Mouse (Mus musculus) megakaryocyte progenitor cell, adult 5-6 weeks (primary cell): ENCODE data around the gene Nlrp9c. TPM values are rescaled to one million over a fixed set of nuclear protein-coding genes. Genes with fewer than 3 reads are reported as not detected.
"Not testable (repeated sequence)": the region's sequence is repeated elsewhere in the genome, so short reads cannot be mapped to it uniquely, and the experiment has no call there.

ENCODE experiments used
- ATAC-seq: replicated peaks from 2 replicates; pipeline ENCODE4 v1.8.0; 2016; ENCODE audit warnings: mild to moderate bottlenecking, moderate TSS enrichment, inconsistent platforms; ENCODE audit not compliant: poor library complexity
- total RNA-seq, 2 experiments: library from RNA; stranded (forward) in 1 of 2; stranded (reverse) in 1 of 2; fragments of 157-497, 149-512 nt in 1 of 2; fragments of 200-1000 nt in 1 of 2; gene quantifications; 2 replicates each; pipeline versions ENCODE4 v1.2.3 to v1.2.4; 2015 to 2017

Gene Nlrp9c
- total RNA-seq (2015) (not detected in 2 replicates), total RNA-seq (2017) (not detected in 2 replicates)

DNA sequence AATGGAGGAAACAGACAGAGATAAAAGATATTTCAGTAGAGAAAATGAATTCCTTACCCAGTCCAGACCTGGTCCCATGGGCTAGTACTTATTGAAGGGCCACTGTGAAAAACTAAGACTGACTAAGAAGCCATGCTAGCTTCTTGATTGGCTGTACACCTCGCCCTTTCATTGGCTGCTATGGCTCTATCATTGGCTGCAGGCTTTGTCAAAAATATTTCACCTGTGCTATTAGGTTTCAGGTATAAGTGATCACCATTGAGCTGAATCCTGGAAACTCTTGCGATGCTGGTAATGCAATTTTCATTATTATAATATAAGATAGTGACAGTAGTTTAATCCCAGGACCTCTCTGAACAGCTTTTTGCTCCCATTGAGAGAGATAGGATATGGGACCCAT is at the start of gene Nlrp9c:
Gene Nlrp9c, minus strand, starts transcription at position 101 of the 400 bp plus-strand sequence.
- ATAC-seq, result not testable (repeated sequence)

DNA sequence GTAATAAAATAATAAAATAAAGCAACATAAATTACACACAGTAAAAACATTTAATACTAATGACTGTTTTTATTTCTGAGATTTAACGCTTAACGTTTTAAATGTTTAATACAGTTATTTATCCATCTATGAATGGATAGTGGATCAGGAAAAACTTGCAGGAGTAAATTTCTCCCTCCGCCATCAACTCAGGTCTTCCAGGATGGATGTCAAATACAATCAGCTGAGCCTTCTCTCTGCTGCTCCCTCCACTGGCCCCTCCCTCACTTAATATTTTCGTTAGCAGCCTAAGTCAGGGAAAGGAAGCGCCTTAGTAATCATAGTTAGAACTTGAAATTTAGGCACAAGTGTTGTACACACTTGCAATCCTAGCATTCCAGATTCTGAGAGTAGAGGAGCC is 31.3 kb upstream of the Nlrp9c start, which contains the start of gene Nlrp4a:
Gene Nlrp4a, plus strand, starts transcription at position 301 of the 400 bp plus-strand sequence.
- no peak for ATAC-seq

DNA sequence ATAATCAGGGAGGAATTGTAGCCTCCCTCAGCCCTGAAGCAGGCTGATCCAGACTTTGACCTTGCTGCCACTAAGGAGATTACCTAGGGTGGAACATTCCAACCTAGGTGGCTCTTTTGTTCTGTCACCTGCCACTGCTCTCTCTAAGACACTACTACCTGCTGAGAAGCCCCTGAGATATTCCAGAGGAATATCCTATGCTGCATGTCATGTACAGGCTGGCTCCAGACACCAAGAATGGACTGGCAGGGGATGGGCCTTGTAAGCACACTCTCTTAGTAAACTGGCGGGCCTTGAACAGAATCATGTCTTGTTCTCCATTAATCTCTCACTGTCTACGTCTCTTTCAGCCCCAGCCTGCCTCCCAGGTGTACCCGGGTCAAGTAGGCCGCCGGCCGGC is 11.7 kb downstream of the Nlrp9c start:
- not testable (repeated sequence) for ATAC-seq

- not testable (repeated sequence) for ATAC-seq
These were observed 12.4 kb downstream of the Nlrp9c start for GRCm38 (mm10) chr7:26391137-26391536.

- ATAC-seq, result not testable (repeated sequence)
These were observed 16.8 kb downstream of the Nlrp9c start for GRCm38 (mm10) chr7:26386691-26387090.

GRCm38 (mm10) chr7:26380807-26381206 is 22.7 kb downstream of the Nlrp9c start:
- ATAC-seq, result no peak

DNA sequence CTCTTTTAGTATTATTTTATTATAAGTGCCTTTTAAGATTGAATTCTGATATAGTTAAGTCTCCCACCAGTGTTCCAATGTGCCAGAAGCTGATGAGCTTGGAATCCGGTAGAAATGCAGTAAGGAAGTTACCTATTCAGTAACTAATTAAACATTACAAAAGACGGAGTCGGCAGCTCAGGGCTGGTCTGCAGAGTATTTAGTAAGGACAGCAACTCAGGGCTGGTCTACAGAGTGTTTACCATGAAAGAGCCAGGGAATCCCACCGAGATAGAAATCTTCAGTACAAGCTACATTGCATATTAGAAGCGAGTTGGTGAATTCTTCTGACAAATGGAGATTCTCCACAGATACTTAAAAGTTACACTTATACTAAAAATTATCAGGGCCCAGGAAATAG is 30.3 kb downstream of the Nlrp9c start:
- ATAC-seq, result not testable (repeated sequence)

DNA sequence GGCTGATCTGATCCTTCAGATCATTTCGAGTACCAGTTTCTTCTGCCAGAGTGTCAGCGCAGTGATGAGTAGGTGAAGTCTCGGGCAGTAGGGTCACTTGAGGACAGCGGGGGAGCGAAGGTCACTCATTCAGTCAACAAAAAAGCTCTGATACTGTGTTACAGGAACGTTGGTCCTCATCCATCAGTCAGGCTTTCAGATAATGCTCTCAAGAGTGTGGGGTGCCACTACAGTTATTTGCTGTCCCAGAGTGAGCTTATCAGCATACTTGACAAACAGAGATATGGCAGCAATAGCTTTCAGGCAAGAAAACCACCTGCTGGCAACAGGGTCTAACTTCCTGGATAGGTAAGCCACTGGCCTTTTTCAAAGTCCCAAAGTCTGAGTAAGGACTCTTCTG is 46.8 kb downstream of the Nlrp9c start:
- ATAC-seq, result not testable (repeated sequence)

- ATAC-seq, result not testable (repeated sequence)
These were observed 51.2 kb downstream of the Nlrp9c start for GRCm38 (mm10) chr7:26352258-26352657.

DNA sequence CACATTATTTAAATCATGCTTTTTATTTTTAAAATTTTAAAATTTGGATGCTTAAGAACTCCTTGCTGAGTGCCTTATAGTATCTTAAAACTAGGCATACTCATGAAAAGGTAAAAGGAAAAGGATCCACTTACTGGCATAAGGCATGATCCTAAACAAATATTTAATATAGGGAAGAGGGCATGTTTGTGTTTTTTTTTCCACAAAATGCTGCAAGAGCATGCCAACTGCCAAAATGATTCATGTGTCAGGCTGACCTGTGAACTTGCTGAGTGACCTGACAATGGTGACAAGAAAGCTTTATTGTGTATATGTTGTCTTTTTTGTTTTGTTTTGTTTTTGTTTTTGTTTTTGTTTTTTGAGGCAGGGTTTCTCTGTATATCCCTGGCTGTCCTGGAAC is 53.3 kb downstream of the Nlrp9c start:
- ATAC-seq, result not testable (repeated sequence)

GRCm38 (mm10) chr7:26320361-26320760 is 83.1 kb downstream of the Nlrp9c start:
- ATAC-seq, result not testable (repeated sequence)

DNA sequence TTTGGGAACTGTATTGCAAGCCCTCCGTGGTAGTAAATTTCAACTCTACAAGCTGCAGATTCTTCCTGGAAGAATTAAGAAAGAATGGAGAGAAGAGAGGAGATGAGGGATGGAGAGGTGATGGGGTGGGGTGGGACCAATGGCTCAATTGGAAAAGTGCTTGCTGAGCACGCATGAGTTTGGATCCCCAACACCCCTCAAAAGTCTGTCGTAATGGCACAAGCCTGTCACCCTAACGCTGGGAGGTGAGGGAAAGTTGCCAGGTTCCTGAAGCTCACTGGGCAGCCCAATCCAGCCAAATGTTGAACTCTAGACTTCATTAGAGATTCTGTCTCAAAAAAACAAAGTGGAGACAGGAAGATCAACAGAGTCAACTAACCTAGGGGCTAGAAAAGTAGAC is 87.7 kb downstream of the Nlrp9c start:
- ATAC-seq, result not testable (repeated sequence)

DNA sequence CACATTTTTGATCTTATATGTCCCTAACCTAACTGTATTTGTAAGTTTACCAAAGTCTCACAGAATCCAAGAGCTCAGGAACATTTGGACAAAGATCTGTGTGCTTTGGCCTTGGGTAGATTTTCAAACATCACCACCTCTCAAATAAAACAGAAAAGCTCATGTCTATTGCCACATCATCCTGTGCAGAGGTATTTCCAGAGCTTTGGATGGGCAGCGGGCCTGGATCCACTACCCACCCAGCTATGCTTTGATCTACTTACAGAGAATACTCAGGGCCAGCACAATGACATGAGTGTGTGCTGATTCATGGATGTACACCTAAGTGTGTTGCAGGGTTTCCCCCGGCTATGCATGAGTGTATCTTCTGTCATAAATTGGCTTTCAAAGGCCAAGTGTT is 88.3 kb downstream of the Nlrp9c start:
- not testable (repeated sequence) for ATAC-seq

DNA sequence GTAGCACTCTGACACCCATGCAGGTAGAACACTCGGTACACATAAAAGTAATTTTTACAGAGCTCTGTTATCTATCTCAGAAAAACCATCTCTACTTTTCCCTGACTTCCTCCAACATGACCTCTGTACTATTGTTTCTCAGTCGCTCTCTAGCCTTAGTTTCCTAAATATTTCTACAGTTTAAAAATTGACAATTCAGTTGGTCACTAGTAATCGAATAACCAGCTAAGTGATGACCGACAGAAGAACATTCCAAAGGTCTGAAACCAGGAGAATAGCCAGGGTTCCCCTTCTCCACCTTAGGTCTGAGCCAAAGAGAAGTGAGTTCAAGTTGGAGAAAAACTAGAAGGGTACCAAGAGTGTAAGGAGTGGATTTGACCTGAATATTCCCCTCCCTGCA is 91.7 kb downstream of the Nlrp9c start:
- ATAC-seq, result not testable (repeated sequence)

- ATAC-seq, result not testable (repeated sequence)
These were observed 96.6 kb downstream of the Nlrp9c start, which contains the start of gene Cyp2a4 for GRCm38 (mm10) chr7:26306926-26307325. Cyp2a4 (plus strand) TSS chr7:26307169.

DNA sequence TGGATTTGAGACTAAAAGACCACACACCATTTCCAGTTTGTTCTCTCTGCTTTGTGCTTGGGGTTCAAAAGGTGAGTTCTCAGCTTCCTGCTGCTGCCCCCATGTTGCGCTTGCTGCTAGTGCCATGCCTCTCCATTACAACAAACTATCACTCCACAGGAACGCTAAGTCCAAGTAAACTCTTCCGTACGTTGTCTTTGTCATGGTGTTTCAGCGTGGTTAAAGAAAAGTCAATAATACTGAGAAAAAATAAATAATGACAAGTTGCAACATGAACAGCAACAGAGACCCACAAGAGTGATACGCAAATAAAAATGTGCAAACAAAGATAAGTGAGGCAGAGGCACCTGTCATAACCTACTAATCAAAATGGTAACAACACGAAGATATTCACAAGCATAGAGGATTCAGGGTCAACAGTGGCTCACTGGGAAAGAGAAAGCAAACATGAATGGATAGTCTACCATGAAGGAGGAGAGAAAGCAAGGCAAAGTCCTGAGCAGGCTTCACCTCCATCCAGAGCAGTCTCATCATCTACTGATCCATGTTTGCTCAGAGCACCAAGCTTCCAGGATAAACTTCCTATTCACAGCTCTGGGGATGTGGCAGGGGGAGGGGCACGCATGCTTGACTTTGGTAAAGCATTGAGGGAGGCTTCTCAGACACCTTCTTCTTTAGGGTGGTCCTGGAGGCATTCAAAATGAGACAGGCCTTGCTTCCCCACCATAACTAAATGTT is 99.9 kb downstream of the Nlrp9c start:
- ATAC-seq, result not testable (repeated sequence)

Other genes starting within 250 kb of the Nlrp9c start
- gene Cyp2b9, start 230.3 kb downstream of the Nlrp9c start, total RNA-seq (2015), result not detected in 2 replicates
- not detected in 2 replicates for gene Cyp2b9, start 230.3 kb downstream of the Nlrp9c start, total RNA-seq (2017)
- not detected in 2 replicates for gene Vmn1r184, start 143.4 kb downstream of the Nlrp9c start, total RNA-seq (2015)
- gene Vmn1r184, start 143.4 kb downstream of the Nlrp9c start, total RNA-seq (2017), result not detected in 2 replicates
- gene Cyp2a4, start 96.5 kb downstream of the Nlrp9c start, total RNA-seq (2015), result not detected in 2 replicates
- not detected in 2 replicates for gene Cyp2a4, start 96.5 kb downstream of the Nlrp9c start, total RNA-seq (2017)
- gene Nlrp4a, start 31.4 kb upstream of the Nlrp9c start, total RNA-seq (2015), result not detected in 2 replicates
- gene Nlrp4a, start 31.4 kb upstream of the Nlrp9c start, total RNA-seq (2017), result not detected in 2 replicates
- gene Nlrp9a, start 131.3 kb upstream of the Nlrp9c start, total RNA-seq (2015), result not detected in 2 replicates
- gene Nlrp9a, start 131.3 kb upstream of the Nlrp9c start, total RNA-seq (2017), result not detected in 2 replicates
- not detected in 2 replicates for gene Vmn1r185, start 214.8 kb upstream of the Nlrp9c start, total RNA-seq (2015)
- not detected in 2 replicates for gene Vmn1r185, start 214.8 kb upstream of the Nlrp9c start, total RNA-seq (2017)